Mouse (Mus musculus): ENCODE measurements around the gene Uts2r. TPM values are rescaled to one million over a fixed set of nuclear protein-coding genes. Genes with fewer than 3 reads are reported as not detected.
A peak's percentile ranks its signal among the peaks of the same experiment; 100 is the strongest.

Uts2r gene
- polyA plus RNA-seq, 1 experiment, result not detected

DNA sequence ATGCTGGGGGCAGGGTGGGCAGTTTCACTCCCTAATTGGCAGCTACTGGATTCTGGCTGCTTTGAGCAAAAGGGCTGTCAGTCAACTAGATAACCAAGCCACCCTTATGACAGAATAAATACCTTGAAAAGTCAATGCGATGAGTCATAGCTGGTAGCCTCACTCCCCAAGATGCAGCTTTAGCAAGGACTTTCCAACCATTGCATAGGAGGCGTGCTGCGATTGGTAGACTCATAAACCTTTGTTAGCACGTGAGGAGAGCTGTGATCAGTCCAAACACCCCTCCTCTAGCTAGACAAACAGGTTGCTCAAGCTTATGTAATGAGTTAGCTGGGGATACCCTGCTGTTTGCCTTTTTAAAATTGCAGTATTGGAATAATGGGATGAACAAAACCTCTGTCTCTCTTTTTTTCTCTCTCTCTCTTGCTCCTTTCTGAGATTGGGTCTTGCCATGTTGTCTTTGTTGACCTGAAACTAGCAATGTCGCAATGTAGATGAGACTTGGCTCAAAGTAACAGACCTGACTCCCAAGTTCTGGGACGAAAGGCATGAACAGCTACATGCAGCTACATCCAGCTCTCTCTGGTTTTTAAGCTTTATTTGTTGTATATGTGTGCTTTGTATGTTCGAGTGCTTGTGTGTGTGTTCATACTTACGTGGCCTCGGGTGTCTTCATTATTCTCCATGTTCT, 16.6 kb upstream of the Uts2r start:
- H3K4me3 ChIP-seq (ENCODE audit: insufficient read depth, low read depth, low read length), result no peak overlapping the region

DNA sequence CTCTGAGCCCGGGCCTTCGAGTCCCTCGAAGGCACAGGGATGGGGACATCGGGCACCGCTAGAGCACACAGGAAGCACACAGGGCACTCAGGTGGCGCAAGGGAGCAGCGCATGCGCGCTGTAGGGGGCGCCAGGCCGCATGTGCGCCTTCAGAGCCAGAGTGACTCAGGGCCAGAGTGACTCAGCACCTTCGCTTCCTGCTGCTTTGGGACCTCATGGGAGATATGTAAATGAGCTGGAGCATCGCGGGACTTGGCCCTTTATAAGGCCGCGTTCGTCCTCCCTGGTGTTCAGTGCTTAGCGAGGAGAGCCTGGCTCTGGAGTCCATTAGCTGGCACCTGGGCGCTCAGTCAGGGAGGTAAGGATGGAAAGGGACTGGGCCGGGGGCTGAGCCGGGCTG, 14.2 kb upstream of the Uts2r start, which contains the start of gene Tex19.1:
Gene Tex19.1 (plus strand): TSS at position 279 of the 400 bp plus-strand sequence.
- Histone ChIP-seq H3K4me1 (ENCODE audit: control insufficient read depth, insufficient read depth, insufficient read length, low read length) (no peaks in the 10 kb centered on the region; the same call in 1 of the 2 replicates), H3K27ac (replicated peaks; ENCODE audit: low read depth, low read length) (no peak within 1 kb of the TSS), H3K4me3 (ENCODE audit: insufficient read depth, low read depth, low read length) (no peak within 1 kb of the TSS)

More for the DNA sequence above, 16.6 kb upstream of the Uts2r start:
- Histone ChIP-seq H3K4me1 (ENCODE audit: control insufficient read depth, insufficient read depth, insufficient read length, low read length) (no peaks in the 10 kb centered on the region; the same call in 1 of the 2 replicates), H3K27ac (replicated peaks; ENCODE audit: low read depth, low read length) (no peak overlapping the region)

DNA sequence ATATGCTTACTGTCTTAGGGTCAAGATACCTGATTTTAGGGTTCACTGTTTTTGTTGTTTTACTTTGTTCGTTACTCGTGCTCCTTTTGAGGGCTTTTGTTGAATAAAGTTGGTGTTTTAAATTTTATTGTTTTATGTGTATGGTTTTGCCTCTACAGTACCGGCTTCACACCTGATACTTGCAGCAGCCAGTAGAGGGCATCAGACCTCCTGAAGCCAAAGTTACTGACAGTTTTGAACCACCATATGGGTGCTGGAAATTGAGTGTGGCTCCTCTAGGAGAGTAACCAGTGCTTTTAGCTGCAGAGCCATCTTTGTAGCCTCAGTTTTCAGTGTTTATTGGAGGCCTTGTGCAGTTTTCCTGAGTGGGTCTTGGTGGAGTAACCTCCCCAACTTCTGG, 11.9 kb upstream of the Uts2r start:
- no peaks in the 10 kb centered on the region; the same call in 1 of the 2 replicates for H3K4me1 ChIP-seq (ENCODE audit: control insufficient read depth, insufficient read depth, insufficient read length, low read length)
- no peak overlapping the region for H3K27ac ChIP-seq (replicated peaks; ENCODE audit: low read depth, low read length)
- no peak overlapping the region for H3K4me3 ChIP-seq (ENCODE audit: insufficient read depth, low read depth, low read length)

DNA sequence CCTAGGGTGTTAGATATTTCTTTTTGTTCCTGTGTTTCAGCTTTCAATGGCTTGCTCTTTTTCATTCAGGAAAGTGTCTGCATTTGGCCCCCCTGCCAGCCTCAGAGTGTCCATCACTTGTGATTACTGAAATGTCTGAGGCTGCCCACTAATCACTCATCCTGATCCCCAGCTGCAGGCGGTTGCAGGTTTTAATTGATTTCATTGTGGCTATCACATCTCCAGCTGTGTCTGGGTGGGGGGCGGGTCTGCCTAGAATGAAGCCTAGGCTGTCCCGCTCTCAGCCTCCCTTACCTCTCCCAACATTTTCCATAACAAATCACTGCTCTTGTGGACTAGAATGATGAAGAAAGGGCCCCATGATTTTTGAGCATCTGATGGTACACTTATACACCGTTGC, 5.9 kb upstream of the Uts2r start:
- Histone ChIP-seq H3K4me3 (ENCODE audit: insufficient read depth, low read depth, low read length) (no peak overlapping the region), H3K27ac (replicated peaks; ENCODE audit: low read depth, low read length) (no peak overlapping the region), H3K4me1 (ENCODE audit: control insufficient read depth, insufficient read depth, insufficient read length, low read length) (no peaks in the 10 kb centered on the region)

DNA sequence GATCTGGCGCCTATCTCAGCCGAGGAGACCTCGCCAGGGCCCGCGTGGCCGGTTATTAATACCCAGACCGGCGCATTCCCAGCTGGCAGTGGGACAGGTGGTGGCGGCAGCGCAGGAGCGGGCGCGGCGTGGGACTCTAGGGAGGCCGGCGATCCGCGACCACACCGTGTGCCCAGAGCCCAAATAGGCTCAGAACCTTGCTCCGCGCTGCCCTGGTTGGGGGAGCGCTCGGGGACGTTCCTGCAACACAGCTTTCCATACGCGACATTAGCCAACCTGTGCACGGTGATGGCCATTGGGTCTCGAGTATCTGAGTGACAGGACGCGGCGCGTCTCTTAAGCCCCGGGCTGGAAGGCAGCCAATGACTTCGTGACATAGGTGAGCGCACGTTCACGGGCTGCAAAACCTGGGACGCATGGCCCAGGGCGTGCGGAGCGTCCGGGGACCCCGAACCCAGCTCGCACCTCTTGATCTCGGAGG, 3.6 kb upstream of the Uts2r start:
- H3K4me1 ChIP-seq (ENCODE audit: control insufficient read depth, insufficient read depth, insufficient read length, low read length), result no peaks in the 10 kb centered on the region; the same call in 1 of the 2 replicates
- H3K27ac ChIP-seq (replicated peaks; ENCODE audit: low read depth, low read length), result no peak overlapping the region
- H3K4me3 ChIP-seq (ENCODE audit: insufficient read depth, low read depth, low read length), result peak overlapping the region; percentile 12; the same call in 1 of the 2 replicates

DNA sequence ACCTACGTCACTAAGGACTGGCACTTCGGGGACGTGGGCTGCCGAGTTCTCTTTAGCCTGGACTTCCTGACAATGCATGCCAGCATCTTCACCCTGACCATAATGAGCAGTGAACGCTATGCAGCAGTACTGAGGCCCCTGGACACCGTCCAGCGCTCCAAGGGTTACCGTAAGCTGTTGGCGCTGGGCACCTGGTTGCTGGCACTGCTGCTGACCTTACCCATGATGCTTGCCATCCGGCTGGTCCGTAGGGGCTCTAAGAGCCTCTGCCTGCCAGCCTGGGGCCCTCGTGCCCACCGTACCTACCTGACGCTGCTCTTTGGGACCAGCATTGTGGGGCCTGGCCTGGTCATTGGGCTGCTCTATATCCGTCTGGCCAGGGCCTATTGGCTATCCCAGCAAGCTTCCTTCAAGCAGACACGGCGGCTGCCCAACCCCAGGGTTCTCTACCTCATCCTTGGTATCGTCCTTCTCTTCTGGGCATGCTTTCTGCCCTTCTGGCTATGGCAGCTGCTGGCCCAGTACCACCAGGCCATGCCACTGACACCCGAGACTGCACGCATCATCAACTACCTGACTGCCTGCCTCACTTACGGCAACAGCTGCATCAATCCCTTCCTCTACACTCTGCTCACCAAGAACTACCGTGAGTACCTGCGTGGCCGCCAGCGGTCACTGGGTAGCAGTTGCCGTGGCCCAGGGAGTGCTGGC, 720 bp downstream of the Uts2r start:
- Histone ChIP-seq H3K27ac (replicated peaks; ENCODE audit: low read depth, low read length) (no peak overlapping the region), H3K4me3 (ENCODE audit: insufficient read depth, low read depth, low read length) (no peak overlapping the region)

DNA sequence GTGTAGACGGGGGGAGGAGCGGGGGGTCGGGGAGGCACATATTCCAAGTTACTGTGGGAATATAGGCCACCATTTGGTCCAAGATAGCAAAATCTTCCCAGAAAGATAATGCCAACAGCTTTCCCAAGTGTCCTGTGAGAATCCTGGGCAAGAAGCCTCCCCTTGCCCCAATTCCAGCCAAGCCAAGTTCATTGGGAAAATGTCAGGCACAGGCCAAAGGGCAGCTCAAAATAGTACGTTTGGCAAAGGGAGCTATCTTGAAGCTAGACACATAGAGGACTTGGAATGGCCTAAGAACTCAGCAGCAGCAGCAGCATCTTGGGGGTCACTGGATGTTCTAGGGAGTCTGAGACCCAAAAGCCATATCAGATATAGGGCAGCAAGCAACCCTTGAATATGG, 3.7 kb downstream of the Uts2r start:
- Histone ChIP-seq H3K4me1 (ENCODE audit: control insufficient read depth, insufficient read depth, insufficient read length, low read length) (peaks cover 7% of the 10 kb centered on the region), H3K27ac (replicated peaks; ENCODE audit: low read depth, low read length) (no peak overlapping the region), H3K4me3 (ENCODE audit: insufficient read depth, low read depth, low read length) (no peak overlapping the region)

More for the DNA sequence above, 720 bp downstream of the Uts2r start:
- H3K4me1 ChIP-seq (ENCODE audit: control insufficient read depth, insufficient read depth, insufficient read length, low read length), result peaks cover 7% of the 10 kb centered on the region

DNA sequence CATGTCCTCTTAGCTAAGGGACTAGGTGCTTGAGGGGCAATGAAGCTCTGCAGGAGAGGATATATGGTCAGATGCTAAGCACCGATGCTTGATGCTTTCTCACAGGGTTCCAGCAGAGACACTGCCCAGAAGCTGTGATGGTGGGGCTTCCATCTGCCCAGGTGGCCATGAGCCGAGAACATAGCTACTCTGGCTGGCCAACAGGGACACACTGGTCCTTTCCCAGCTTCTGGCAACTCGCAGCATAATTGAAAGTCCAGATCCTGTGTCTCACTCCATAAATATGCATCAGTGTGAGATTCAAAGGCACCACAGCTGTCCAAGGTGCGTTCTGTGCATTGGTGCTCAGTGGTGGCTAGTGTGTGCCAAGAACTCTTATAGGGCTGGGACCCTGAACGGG, 13.1 kb downstream of the Uts2r start:
- H3K4me1 ChIP-seq (ENCODE audit: control insufficient read depth, insufficient read depth, insufficient read length, low read length), result no peaks in the 10 kb centered on the region
- no peak overlapping the region for H3K27ac ChIP-seq (replicated peaks; ENCODE audit: low read depth, low read length)

DNA sequence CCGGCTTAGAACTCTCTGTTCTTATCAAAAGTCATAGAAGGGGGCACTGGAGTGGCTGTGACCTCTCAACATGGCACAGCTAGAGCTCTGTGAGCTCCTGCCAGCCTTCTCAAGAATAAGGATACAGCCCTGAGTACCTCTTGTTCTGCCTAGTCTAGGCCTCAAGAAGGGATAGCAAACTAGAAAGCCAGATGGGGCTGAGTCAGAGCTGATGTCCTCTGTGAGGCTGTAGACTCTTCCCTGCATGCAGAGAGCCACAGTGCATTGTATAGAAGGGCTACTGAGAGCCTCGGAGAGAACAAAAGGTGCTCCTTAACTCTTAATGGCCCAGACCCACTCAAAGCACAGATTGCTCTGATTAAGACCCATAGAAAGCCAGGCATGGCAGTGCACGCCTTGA, 14.2 kb downstream of the Uts2r start:
- Histone ChIP-seq H3K27ac (replicated peaks; ENCODE audit: low read depth, low read length) (no peak overlapping the region), H3K4me1 (ENCODE audit: control insufficient read depth, insufficient read depth, insufficient read length, low read length) (no peaks in the 10 kb centered on the region), H3K4me3 (ENCODE audit: insufficient read depth, low read depth, low read length) (no peak overlapping the region)

More for the DNA sequence above, 13.1 kb downstream of the Uts2r start:
- H3K4me3 ChIP-seq (ENCODE audit: insufficient read depth, low read depth, low read length), result no peak overlapping the region

DNA sequence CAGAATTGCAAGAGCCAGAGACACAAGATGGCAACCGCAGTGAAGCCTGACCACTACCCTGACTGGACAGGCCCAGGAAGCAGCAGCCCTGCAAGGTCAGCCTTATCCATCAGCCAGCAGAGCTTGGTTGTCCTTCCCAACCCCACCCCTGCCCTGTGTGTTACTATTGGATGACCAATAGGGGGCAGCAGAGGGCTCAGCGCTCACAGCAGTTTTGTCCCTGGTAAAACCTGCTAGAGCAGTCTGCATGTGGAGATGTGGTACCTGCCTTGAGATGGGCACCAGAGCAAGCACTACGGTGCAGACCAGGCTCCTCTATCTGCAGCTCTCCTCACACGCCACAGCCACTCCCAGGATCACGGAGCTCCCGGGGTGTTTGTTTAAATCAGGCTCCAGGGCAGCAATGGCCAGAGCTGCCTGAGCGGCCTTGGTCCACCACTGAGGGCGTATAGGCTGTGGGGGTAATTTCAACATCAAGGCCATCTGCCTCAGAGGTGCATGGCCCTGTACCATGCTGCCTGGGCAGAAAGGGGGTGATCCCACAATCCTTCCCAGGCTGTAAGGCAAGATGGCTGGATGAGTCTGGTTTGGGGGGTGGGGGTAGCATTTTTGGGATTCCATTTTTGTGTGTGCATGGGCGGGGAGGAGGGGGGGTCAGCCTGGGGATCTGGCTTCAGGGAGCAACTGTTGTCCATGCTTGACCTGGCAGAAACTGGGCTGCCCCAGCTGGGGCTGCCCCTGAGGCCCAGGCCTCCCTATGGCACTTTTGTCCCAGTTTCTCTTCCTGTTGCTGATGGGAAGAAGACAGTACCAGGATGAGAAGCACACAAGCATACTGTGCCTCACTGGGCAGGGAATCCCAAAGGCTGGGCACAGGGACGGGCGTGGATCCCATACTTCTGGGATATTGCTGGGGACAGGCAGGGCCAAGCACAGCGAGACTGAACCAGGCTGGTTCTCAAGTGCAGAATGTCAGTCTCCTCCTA, 16.5 kb downstream of the Uts2r start:
- Histone ChIP-seq H3K27ac (replicated peaks; ENCODE audit: low read depth, low read length) (no peak overlapping the region), H3K4me3 (ENCODE audit: insufficient read depth, low read depth, low read length) (no peak overlapping the region)

DNA sequence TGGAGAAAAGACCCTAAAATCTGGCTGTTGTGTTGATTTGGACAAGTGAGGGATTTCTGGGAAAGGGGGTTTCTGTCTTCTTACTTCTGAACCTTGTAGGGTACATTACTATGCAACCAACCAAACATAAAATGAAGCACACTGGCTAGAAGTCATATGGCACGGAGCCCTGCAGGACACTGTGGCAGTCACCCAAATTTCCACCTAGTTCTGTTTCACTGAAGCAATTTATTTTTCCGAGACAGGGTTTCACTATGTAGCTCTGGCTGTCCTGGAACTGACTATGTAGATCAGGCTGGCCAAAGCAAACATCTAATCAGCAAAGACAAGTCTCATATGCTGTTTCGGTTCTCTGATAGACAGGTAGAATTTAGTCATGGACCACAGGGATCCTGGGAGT, 29.6 kb downstream of the Uts2r start:
- Histone ChIP-seq H3K4me3 (ENCODE audit: insufficient read depth, low read depth, low read length) (no peak overlapping the region), H3K4me1 (ENCODE audit: control insufficient read depth, insufficient read depth, insufficient read length, low read length) (no peaks in the 10 kb centered on the region), H3K27ac (replicated peaks; ENCODE audit: low read depth, low read length) (no peak overlapping the region)

More for the DNA sequence above, 16.5 kb downstream of the Uts2r start:
- no peaks in the 10 kb centered on the region for H3K4me1 ChIP-seq (ENCODE audit: control insufficient read depth, insufficient read depth, insufficient read length, low read length)

DNA sequence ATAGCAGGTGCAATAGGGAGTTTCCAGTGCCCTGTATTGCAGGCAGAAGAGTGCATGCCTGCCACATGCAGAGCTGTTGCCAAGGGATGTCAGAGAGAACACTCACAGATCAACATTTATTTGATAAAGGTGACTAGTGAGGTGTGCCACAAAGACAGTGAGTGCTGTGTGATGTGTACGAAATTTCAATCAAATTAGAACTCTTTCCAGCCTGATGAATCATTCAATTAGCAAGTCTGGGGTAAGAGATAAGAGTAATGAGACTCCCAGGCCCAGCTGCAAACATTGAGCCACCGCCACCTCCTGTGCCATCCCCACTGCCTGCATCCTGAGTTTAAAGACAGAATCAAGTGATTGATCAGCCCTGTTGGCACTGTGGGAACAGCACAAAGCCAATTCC, 32.7 kb downstream of the Uts2r start:
- Histone ChIP-seq H3K27ac (replicated peaks; ENCODE audit: low read depth, low read length) (no peak overlapping the region), H3K4me3 (ENCODE audit: insufficient read depth, low read depth, low read length) (no peak overlapping the region), H3K4me1 (ENCODE audit: control insufficient read depth, insufficient read depth, insufficient read length, low read length) (no peaks in the 10 kb centered on the region)

DNA sequence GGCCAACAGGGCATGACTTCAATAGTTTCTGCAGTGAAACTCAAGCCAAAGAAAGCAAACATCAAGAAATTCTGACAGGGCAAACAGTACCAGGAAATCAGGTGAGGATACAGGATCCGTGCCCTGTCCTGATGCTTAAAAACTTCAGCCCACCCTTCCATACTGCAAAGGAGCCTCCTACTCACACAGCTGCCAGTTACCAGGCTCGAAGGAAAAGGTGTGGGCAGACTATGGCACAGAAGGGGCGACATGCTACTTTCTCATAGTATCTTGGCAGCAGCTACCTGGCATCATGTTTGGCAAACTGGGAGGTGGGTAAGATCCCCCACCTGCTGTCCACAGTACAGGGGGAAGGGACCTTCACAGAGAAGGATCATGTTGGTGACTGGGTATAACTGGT, 33.3 kb downstream of the Uts2r start:
- Histone ChIP-seq H3K4me1 (ENCODE audit: control insufficient read depth, insufficient read depth, insufficient read length, low read length) (no peaks in the 10 kb centered on the region), H3K4me3 (ENCODE audit: insufficient read depth, low read depth, low read length) (no peak overlapping the region), H3K27ac (replicated peaks; ENCODE audit: low read depth, low read length) (no peak overlapping the region)

DNA sequence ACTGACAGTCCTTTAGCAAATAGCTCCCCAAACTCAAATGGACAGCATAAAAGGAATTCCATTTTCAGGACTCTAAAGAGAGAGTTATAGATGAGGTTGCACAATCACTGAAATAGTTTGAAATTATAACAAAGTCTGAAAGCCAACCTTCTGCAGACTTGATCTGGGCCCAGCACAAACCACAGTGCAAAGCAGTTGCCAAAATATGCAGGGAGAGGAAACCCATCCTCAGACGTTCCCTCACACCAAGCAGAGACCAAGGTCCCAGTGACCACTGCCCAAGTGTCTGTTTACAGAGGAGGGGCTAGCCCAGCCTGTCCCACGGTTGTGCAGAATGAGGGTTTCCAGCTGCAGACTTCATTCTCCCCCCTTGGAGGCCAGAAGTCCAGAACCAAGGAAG, 38.6 kb downstream of the Uts2r start:
- H3K4me3 ChIP-seq (ENCODE audit: insufficient read depth, low read depth, low read length), result no peak overlapping the region
- no peaks in the 10 kb centered on the region for H3K4me1 ChIP-seq (ENCODE audit: control insufficient read depth, insufficient read depth, insufficient read length, low read length)
- H3K27ac ChIP-seq (replicated peaks; ENCODE audit: low read depth, low read length), result no peak overlapping the region

DNA sequence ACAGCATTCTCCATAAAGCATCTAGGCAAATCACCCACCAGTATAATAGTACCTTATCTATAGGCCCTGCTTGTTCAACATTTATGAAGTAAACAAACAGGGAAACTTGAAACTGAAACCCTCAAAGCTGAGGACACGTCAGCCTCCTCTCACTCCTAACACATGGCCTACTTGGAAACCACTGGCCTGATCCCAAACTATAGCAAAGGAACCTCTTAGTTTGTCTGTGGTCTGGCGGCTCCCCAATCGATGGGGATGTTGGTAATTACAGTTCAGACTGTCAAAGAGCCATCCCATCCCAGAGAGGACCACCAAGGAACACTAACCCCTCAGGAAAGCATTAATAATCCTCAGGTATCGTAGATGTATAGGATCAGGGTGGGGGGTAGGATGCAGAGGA, 39.8 kb downstream of the Uts2r start:
- no peak overlapping the region for H3K27ac ChIP-seq (replicated peaks; ENCODE audit: low read depth, low read length)
- no peaks in the 10 kb centered on the region for H3K4me1 ChIP-seq (ENCODE audit: control insufficient read depth, insufficient read depth, insufficient read length, low read length)

More for the DNA sequence above, 39.8 kb downstream of the Uts2r start:
- H3K4me3 ChIP-seq (ENCODE audit: insufficient read depth, low read depth, low read length), result no peak overlapping the region

Measured in brown adipose tissue, adult 24 weeks (tissue).